Mouse (Mus musculus) left cerebral cortex, adult 8-10 months (tissue): ENCODE measurements at regions not wholly inside any gene's neighbourhood (a gene's known extent, or its start where the extent isn't known, plus 50 kb on each side); places are given as distances from the start of the nearest gene placed in this dataset.

Source experiments
- DNase-seq, 2 experiments: peaks; one replicate each; pipeline ENCODE4 v3.0.0; 2022; ENCODE audit warnings: low spot score in 2 of 2

GRCm38 (mm10) chr15:28560035-28560434 lies 356.5 kb downstream of the Dnah5 start:
- peak in 1 of 2 experiments; percentile 24 for DNase-seq

GRCm38 (mm10) chr15:28595294-28595693 lies 391.7 kb downstream of the Dnah5 start:
- no peak for DNase-seq

- no peak for DNase-seq
Measured at GRCm38 (mm10) chr15:28595725-28596124, 392.2 kb downstream of the Dnah5 start.

- peak in 1 of 2 experiments; percentile 11 for DNase-seq
Measured at GRCm38 (mm10) chr15:28600132-28600531, 396.6 kb downstream of the Dnah5 start.

- DNase-seq: no peak
Measured at GRCm38 (mm10) chr15:28615662-28616061, 412.1 kb downstream of the Dnah5 start.

GRCm38 (mm10) chr15:28640349-28640748 lies 436.8 kb downstream of the Dnah5 start:
- DNase-seq: no peak

- DNase-seq: no peak
Measured at GRCm38 (mm10) chr15:28645122-28645521, 441.6 kb downstream of the Dnah5 start.

GRCm38 (mm10) chr15:28653996-28654395 lies 450.4 kb downstream of the Dnah5 start:
- no peak for DNase-seq

GRCm38 (mm10) chr15:28663847-28664602 lies 460.5 kb downstream of the Dnah5 start:
- DNase-seq: no peak
